Mouse (Mus musculus): ENCODE measurements around the gene Tut7. TPM values are rescaled to one million over a fixed set of nuclear protein-coding genes. Genes with fewer than 3 reads are reported as not detected.

Gene Tut7
- polyA plus RNA-seq (2012; fragmentation: generic; extraction: Trizol), result 17.8 TPM

- Histone ChIP-seq H3K36me3 (ENCODE audit: control insufficient read depth, insufficient read depth) (peaks cover 3% of the 10 kb centered on the region), H3K79me2 (ENCODE audit: control insufficient read depth, insufficient read depth) (peaks cover 46% of the 10 kb centered on the region), H3K27me3 (ENCODE audit: control insufficient read depth, insufficient read depth, insufficient read length) (no peaks in the 10 kb centered on the region), H3K4me3 (peak within 1 kb of the TSS; percentile 79), H3K4me2 (ENCODE audit: low read depth) (peak within 1 kb of the TSS; percentile 83), H3ac (ENCODE audit: control insufficient read depth, insufficient read length) (peak within 1 kb of the TSS; percentile 42)
- TF ChIP-seq USF1 (IDR thresholded peaks at IDR 0.05; ENCODE audit: low read depth) (no peak), MYOG (IDR thresholded peaks at IDR 0.05; ENCODE audit: control insufficient read depth in 1 of 3, insufficient read depth in 1 of 3, insufficient read length in 2 of 3, low read depth in 2 of 3) (peak in 1 of 3 experiments; percentile 28), POLR2AphosphoS2 (IDR thresholded peaks at IDR 0.05; ENCODE audit: insufficient read length, low read depth) (peak; percentile 79), POLR2A (IDR thresholded peaks at IDR 0.05; ENCODE audit: insufficient read length, low read depth) (peak; percentile 78), TCF12 (IDR thresholded peaks at IDR 0.05; ENCODE audit: insufficient read depth, poor library complexity, severe bottlenecking) (no peak)
Observed at GRCm38 (mm10) chr13:59822507-59823462, at the start of gene Tut7. Tut7 (minus strand) TSS chr13:59823147.

- Histone ChIP-seq H3ac (ENCODE audit: control insufficient read depth, insufficient read length) (no peak overlapping the region), H3K27me3 (ENCODE audit: control insufficient read depth, insufficient read depth, insufficient read length) (no peaks in the 10 kb centered on the region), H3K4me2 (ENCODE audit: low read depth) (no peak overlapping the region), H3K79me2 (ENCODE audit: control insufficient read depth, insufficient read depth) (no peaks in the 10 kb centered on the region), H3K36me3 (ENCODE audit: control insufficient read depth, insufficient read depth) (no peaks in the 10 kb centered on the region), H3K4me3 (no peak overlapping the region)
- TF ChIP-seq MYOG (IDR thresholded peaks at IDR 0.05; ENCODE audit: control insufficient read depth in 1 of 3, insufficient read depth in 1 of 3, insufficient read length in 2 of 3, low read depth in 2 of 3) (no peak), TCF12 (IDR thresholded peaks at IDR 0.05; ENCODE audit: insufficient read depth, poor library complexity, severe bottlenecking) (no peak), POLR2A (IDR thresholded peaks at IDR 0.05; ENCODE audit: insufficient read length, low read depth) (no peak), TCF3 (IDR thresholded peaks at IDR 0.05; ENCODE audit: insufficient read length, low read depth) (no peak), POLR2AphosphoS2 (IDR thresholded peaks at IDR 0.05; ENCODE audit: insufficient read length, low read depth) (no peak), CEBPB (IDR thresholded peaks at IDR 0.05; ENCODE audit: insufficient read depth, poor library complexity, severe bottlenecking) (no peak), SRF (IDR thresholded peaks at IDR 0.05; ENCODE audit: control insufficient read depth, insufficient read length, low read depth) (no peak), REST (IDR thresholded peaks at IDR 0.05; ENCODE audit: insufficient read depth, insufficient read length) (no peak), MYOD1 (IDR thresholded peaks at IDR 0.05; ENCODE audit: control insufficient read depth in 1 of 3, insufficient read length in 2 of 3, low read depth in 2 of 3) (no peak), MAX (IDR thresholded peaks at IDR 0.05; ENCODE audit: low read depth) (no peak), E2F4 (IDR thresholded peaks at IDR 0.05; ENCODE audit: insufficient read depth) (no peak), USF1 (IDR thresholded peaks at IDR 0.05; ENCODE audit: low read depth) (no peak)
Observed at GRCm38 (mm10) chr13:59872446-59872845, 49.5 kb upstream of the Tut7 start.

- Histone ChIP-seq H3K27me3 (ENCODE audit: control insufficient read depth, insufficient read depth, insufficient read length) (no peaks in the 10 kb centered on the region), H3ac (ENCODE audit: control insufficient read depth, insufficient read length) (no peak overlapping the region), H3K4me3 (no peak overlapping the region), H3K4me2 (ENCODE audit: low read depth) (no peak overlapping the region), H3K36me3 (ENCODE audit: control insufficient read depth, insufficient read depth) (no peaks in the 10 kb centered on the region), H3K79me2 (ENCODE audit: control insufficient read depth, insufficient read depth) (no peaks in the 10 kb centered on the region)
- no peak for TF ChIP-seq MYOD1 (IDR thresholded peaks at IDR 0.05; ENCODE audit: control insufficient read depth in 1 of 3, insufficient read length in 2 of 3, low read depth in 2 of 3)
- TF ChIP-seq TCF12 (IDR thresholded peaks at IDR 0.05; ENCODE audit: insufficient read depth, poor library complexity, severe bottlenecking), result no peak
- no peak for TF ChIP-seq CEBPB (IDR thresholded peaks at IDR 0.05; ENCODE audit: insufficient read depth, poor library complexity, severe bottlenecking)
- no peak for TF ChIP-seq POLR2AphosphoS2 (IDR thresholded peaks at IDR 0.05; ENCODE audit: insufficient read length, low read depth)
- TF ChIP-seq MYOG (IDR thresholded peaks at IDR 0.05; ENCODE audit: control insufficient read depth in 1 of 3, insufficient read depth in 1 of 3, insufficient read length in 2 of 3, low read depth in 2 of 3), result no peak
- no peak for TF ChIP-seq TCF3 (IDR thresholded peaks at IDR 0.05; ENCODE audit: insufficient read length, low read depth)
- no peak for TF ChIP-seq POLR2A (IDR thresholded peaks at IDR 0.05; ENCODE audit: insufficient read length, low read depth)
- no peak for TF ChIP-seq REST (IDR thresholded peaks at IDR 0.05; ENCODE audit: insufficient read depth, insufficient read length)
- no peak for TF ChIP-seq SRF (IDR thresholded peaks at IDR 0.05; ENCODE audit: control insufficient read depth, insufficient read length, low read depth)
- no peak for TF ChIP-seq MAX (IDR thresholded peaks at IDR 0.05; ENCODE audit: low read depth)
- no peak for TF ChIP-seq E2F4 (IDR thresholded peaks at IDR 0.05; ENCODE audit: insufficient read depth)
- no peak for TF ChIP-seq USF1 (IDR thresholded peaks at IDR 0.05; ENCODE audit: low read depth)
Observed at GRCm38 (mm10) chr13:59870004-59870403, 47.1 kb upstream of the Tut7 start.

- Histone ChIP-seq H3K4me3 (no peak overlapping the region), H3K79me2 (ENCODE audit: control insufficient read depth, insufficient read depth) (no peaks in the 10 kb centered on the region), H3ac (ENCODE audit: control insufficient read depth, insufficient read length) (no peak overlapping the region), H3K27me3 (ENCODE audit: control insufficient read depth, insufficient read depth, insufficient read length) (no peaks in the 10 kb centered on the region), H3K36me3 (ENCODE audit: control insufficient read depth, insufficient read depth) (no peaks in the 10 kb centered on the region), H3K4me2 (ENCODE audit: low read depth) (no peak overlapping the region)
- TF ChIP-seq E2F4 (IDR thresholded peaks at IDR 0.05; ENCODE audit: insufficient read depth), result no peak
- TF ChIP-seq POLR2A (IDR thresholded peaks at IDR 0.05; ENCODE audit: insufficient read length, low read depth), result no peak
- no peak for TF ChIP-seq POLR2AphosphoS2 (IDR thresholded peaks at IDR 0.05; ENCODE audit: insufficient read length, low read depth)
- no peak for TF ChIP-seq MYOD1 (IDR thresholded peaks at IDR 0.05; ENCODE audit: control insufficient read depth in 1 of 3, insufficient read length in 2 of 3, low read depth in 2 of 3)
- TF ChIP-seq CEBPB (IDR thresholded peaks at IDR 0.05; ENCODE audit: insufficient read depth, poor library complexity, severe bottlenecking), result no peak
- no peak for TF ChIP-seq TCF3 (IDR thresholded peaks at IDR 0.05; ENCODE audit: insufficient read length, low read depth)
- TF ChIP-seq MAX (IDR thresholded peaks at IDR 0.05; ENCODE audit: low read depth), result no peak
- TF ChIP-seq MYOG (IDR thresholded peaks at IDR 0.05; ENCODE audit: control insufficient read depth in 1 of 3, insufficient read depth in 1 of 3, insufficient read length in 2 of 3, low read depth in 2 of 3), result no peak
- no peak for TF ChIP-seq TCF12 (IDR thresholded peaks at IDR 0.05; ENCODE audit: insufficient read depth, poor library complexity, severe bottlenecking)
- no peak for TF ChIP-seq USF1 (IDR thresholded peaks at IDR 0.05; ENCODE audit: low read depth)
- no peak for TF ChIP-seq SRF (IDR thresholded peaks at IDR 0.05; ENCODE audit: control insufficient read depth, insufficient read length, low read depth)
- TF ChIP-seq REST (IDR thresholded peaks at IDR 0.05; ENCODE audit: insufficient read depth, insufficient read length), result no peak
Observed at GRCm38 (mm10) chr13:59868011-59868649, 45.2 kb upstream of the Tut7 start.

Measured in myocyte (in vitro differentiated cells).